Mouse (Mus musculus): Measurements from ENCODE around the gene Espn.

DNA sequence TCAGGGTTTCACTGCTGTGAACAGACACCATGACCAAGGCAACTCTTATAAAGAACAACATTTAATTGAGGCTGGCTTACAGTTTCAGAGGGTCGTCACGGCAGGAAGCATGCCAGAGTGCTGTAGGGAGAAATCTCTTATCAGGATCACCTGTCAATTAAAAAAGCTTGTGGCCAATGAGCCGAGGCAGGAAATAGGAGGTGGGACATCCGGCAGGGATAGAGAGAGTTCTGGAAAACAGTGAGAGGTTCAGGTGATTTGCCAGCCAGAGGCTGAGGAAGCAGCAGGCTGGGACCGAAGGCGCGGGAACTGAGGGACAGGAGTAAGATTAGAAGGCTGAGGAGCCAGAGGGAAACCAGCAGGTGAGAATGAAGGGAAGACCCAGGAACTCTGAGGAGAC, 16.9 kb upstream of the Espn start:
- TF ChIP-seq POLR2A (IDR thresholded peaks at IDR 0.05; ENCODE audit: control insufficient read depth, low read depth, low read length) (no peak), CTCF (IDR thresholded peaks at IDR 0.05; ENCODE audit: control insufficient read depth, insufficient read depth, insufficient replicate concordance, low read depth, low read length) (no peak)
